In genomic region chr10:121261036-121261592, GRCm38 (mm10) we compare ENCODE assay signal across 25 mouse cellular contexts.
DNase-seq lines count a peak whose midpoint lies in the region; ATAC-seq and TF ChIP-seq lines count a peak whose summit lies in the region.
"Had no signal": no experiment of that assay in that cellular context is flagged by ENCODE, and none has a peak within 500 bp of the region (broad histone marks: within the 10 kb centered on the region; RNA-seq: fewer than 3 reads in every experiment).

No protein-coding gene starts in this region.

- TF ChIP-seq EP300 in lung, postnatal 0 days (IDR thresholded peaks at IDR 0.05) = no peak
- peak; percentile 75 for TF ChIP-seq EP300 in MEL (IDR thresholded peaks at IDR 0.05; ENCODE audit: low read depth in 1 of 2, low read length in 2 of 2)

- H3K27me3 ChIP-seq in lung, embryonic 14.5 days (ENCODE audit: insufficient read depth, low read length) = no peaks in the 10 kb centered on the region
- no peaks in the 10 kb centered on the region for H3K27me3 ChIP-seq in lung, postnatal 0 days (replicated peaks; ENCODE audit: insufficient read depth, low read length)
- H3K27me3 ChIP-seq in MEL (ENCODE audit: control insufficient read depth in 1 of 2, insufficient read depth in 2 of 2, low read length in 2 of 2) = no peaks in the 10 kb centered on the region
- H3K27me3 ChIP-seq: CH12.LX; embryonic facial prominence, embryonic 12.5 days; forebrain, embryonic 13.5 days; forebrain, embryonic 15.5 days; Patski had no signal

- no peak overlapping the region for H3K27ac ChIP-seq in lung, embryonic 14.5 days (ENCODE audit: low read depth)
- no peak overlapping the region for H3K27ac ChIP-seq in lung, postnatal 0 days (ENCODE audit: low read length)
- H3K27ac ChIP-seq in MEL (ENCODE audit: control insufficient read depth, low read depth, low read length) = peak overlapping the region; percentile 54
- H3K27ac ChIP-seq: embryonic facial prominence, embryonic 10.5 days; embryonic facial prominence, embryonic 12.5 days; forebrain, embryonic 13.5 days; forebrain, embryonic 15.5 days had no signal

- no peak overlapping the region for H3K4me2 ChIP-seq in lung, embryonic 14.5 days
- no peak overlapping the region for H3K4me2 ChIP-seq in lung, postnatal 0 days (replicated peaks; ENCODE audit: low read depth, low read length)
- H3K4me2 ChIP-seq: embryonic facial prominence, embryonic 12.5 days; forebrain, embryonic 13.5 days; forebrain, embryonic 15.5 days had no signal

- H3K9me3 ChIP-seq in lung, embryonic 14.5 days (ENCODE audit: low read depth, low read length) = no peaks in the 10 kb centered on the region
- no peaks in the 10 kb centered on the region for H3K9me3 ChIP-seq in lung, postnatal 0 days (ENCODE audit: low read length)
- no peaks in the 10 kb centered on the region for H3K9me3 ChIP-seq in MEL (replicated peaks; ENCODE audit: insufficient read depth, low read length)
- H3K9me3 ChIP-seq: embryonic facial prominence, embryonic 10.5 days; embryonic facial prominence, embryonic 12.5 days; forebrain, embryonic 13.5 days; forebrain, embryonic 15.5 days had no signal

- WGBS in lung, embryonic 14.5 days = 53% methylated on average over 6 of the region's 6 CpGs
- 59% methylated on average over 6 of the region's 6 CpGs for WGBS in lung, postnatal 0 days

- no peak overlapping the region for H3K4me3 ChIP-seq in lung, embryonic 14.5 days (ENCODE audit: low read depth, low read length)
- H3K4me3 ChIP-seq in lung, postnatal 0 days (ENCODE audit: low read depth, low read length) = no peak overlapping the region
- H3K4me3 ChIP-seq in MEL (ENCODE audit: control insufficient read depth in 1 of 2, insufficient read depth in 1 of 2, low read depth in 2 of 2, low read length in 2 of 2) = no peak overlapping the region
- H3K4me3 ChIP-seq: embryonic facial prominence, embryonic 10.5 days; embryonic facial prominence, embryonic 12.5 days; forebrain, embryonic 13.5 days; forebrain, embryonic 15.5 days had no signal

- no peak for TF ChIP-seq RAD21 in MEL (IDR thresholded peaks at IDR 0.05; ENCODE audit: low read depth, low read length)

- 0 out of 2 replicates have a peak, but pooled peaks have one; percentile 22 for ATAC-seq in lung, embryonic 14.5 days (ENCODE audit: insufficient read depth)
- ATAC-seq in lung, postnatal 0 days = no peak
- ATAC-seq: activated CD4-positive, CD25-positive, alpha-beta regulatory T cell, adult 4 months; CD4-positive, CD25-positive, alpha-beta regulatory T cell, adult 4 months; forebrain, embryonic 13.5 days; forebrain, embryonic 15.5 days; forebrain, postnatal 0 days; Patski had no signal

- DNase-seq in lung, embryonic 14.5 days = peak; percentile 55
- no peak for DNase-seq in lung, postnatal 0 days (ENCODE audit: low spot score)
- peak; percentile 57 for DNase-seq in lung, postnatal 10 days
- DNase-seq in lung, postnatal 36 days = no peak
- DNase-seq in MEL (ENCODE audit: low read depth, low spot score) = peak; percentile 85
- no peak for DNase-seq in thymus, postnatal 10 days (ENCODE audit: low spot score in 2 of 2)
- DNase-seq: adrenal gland, adult 8-10 months; adrenal gland, postnatal 14 days; adrenal gland, postnatal 36 days; B cell, adult 2 months; cerebellum, adult 11-12 months; cerebellum, adult 2 months; cerebellum, adult 9-10 months; cerebellum, postnatal 10 days; cerebellum, postnatal 25 days; forebrain, postnatal 0 days had no signal

- H3K4me1 ChIP-seq in lung, embryonic 14.5 days (ENCODE audit: insufficient read depth) = no peaks in the 10 kb centered on the region
- H3K4me1 ChIP-seq in lung, postnatal 0 days (ENCODE audit: insufficient read depth, low read depth, low read length) = no peaks in the 10 kb centered on the region
- peaks cover 2 to 31% of the 10 kb centered on the region in 2 experiments for H3K4me1 ChIP-seq in MEL (ENCODE audit: control insufficient read depth in 1 of 2, insufficient read depth in 2 of 2, low read length in 2 of 2)
- H3K4me1 ChIP-seq: embryonic facial prominence, embryonic 10.5 days; embryonic facial prominence, embryonic 12.5 days; forebrain, embryonic 13.5 days; forebrain, embryonic 15.5 days had no signal

- H3K79me2 ChIP-seq in MEL (ENCODE audit: control insufficient read depth, insufficient read depth, low read length, poor library complexity) = no peaks in the 10 kb centered on the region

- TF ChIP-seq POLR2A in MEL (IDR thresholded peaks at IDR 0.05; ENCODE audit: control insufficient read depth in 1 of 2, insufficient read depth in 1 of 2, low read depth in 1 of 2, low read length in 2 of 2, poor library complexity in 1 of 2) = no peak

- no peak for TF ChIP-seq CTCF in lung, embryonic 14.5 days (IDR thresholded peaks at IDR 0.05; ENCODE audit: low read depth)
- TF ChIP-seq CTCF in lung, postnatal 0 days (IDR thresholded peaks at IDR 0.05) = no peak
- TF ChIP-seq CTCF in MEL (IDR thresholded peaks at IDR 0.05 in 2 of 3, conservative IDR thresholded peaks at IDR 0.05 in 1 of 3; ENCODE audit: control insufficient read depth in 1 of 3, insufficient read depth in 1 of 3, low read depth in 2 of 3, low read length in 3 of 3, poor library complexity in 1 of 3, severe bottlenecking in 1 of 3) = no peak

- no peaks in the 10 kb centered on the region for H3K36me3 ChIP-seq in lung, embryonic 14.5 days (ENCODE audit: insufficient read depth)
- H3K36me3 ChIP-seq in lung, postnatal 0 days (ENCODE audit: insufficient read depth, low read length) = no peaks in the 10 kb centered on the region
- H3K36me3 ChIP-seq in MEL (ENCODE audit: control insufficient read depth in 1 of 2, insufficient read depth in 2 of 2, low read length in 2 of 2) = peaks cover 0 to 26% of the 10 kb centered on the region in 2 experiments; a peak in 2 of 4 replicates
- H3K36me3 ChIP-seq: embryonic facial prominence, embryonic 10.5 days; embryonic facial prominence, embryonic 12.5 days; G1E had no signal

- no peak overlapping the region for H3K9ac ChIP-seq in lung, embryonic 14.5 days
- H3K9ac ChIP-seq in lung, postnatal 0 days (replicated peaks; ENCODE audit: low read depth) = no peak overlapping the region
- no peak overlapping the region for H3K9ac ChIP-seq in MEL (ENCODE audit: control insufficient read depth, low read depth, low read length, poor library complexity, severe bottlenecking)
- H3K9ac ChIP-seq: embryonic facial prominence, embryonic 12.5 days; forebrain, embryonic 13.5 days; forebrain, embryonic 15.5 days; forebrain, postnatal 0 days had no signal

TF ChIP-seq in MEL, 35 proteins besides CTCF, POLR2A, EP300 and RAD21:
- TF ChIP-seq MYC (IDR thresholded peaks at IDR 0.05; ENCODE audit: low read depth, low read length) (peak; percentile 66), ZMIZ1 (IDR thresholded peaks at IDR 0.05; ENCODE audit: low read depth, low read length) (no peak), MAZ (IDR thresholded peaks at IDR 0.05; ENCODE audit: low read depth, low read length) (no peak), POLR2AphosphoS5 (IDR thresholded peaks at IDR 0.05; ENCODE audit: borderline replicate concordance, low read depth, low read length) (no peak), MEF2A (IDR thresholded peaks at IDR 0.05; ENCODE audit: extremely low read depth, insufficient replicate concordance, low read depth, low read length, poor library complexity, severe bottlenecking) (no peak), NELFE (IDR thresholded peaks at IDR 0.05; ENCODE audit: low read depth, low read length) (no peak), E2F4 (IDR thresholded peaks at IDR 0.05; ENCODE audit: borderline replicate concordance, low read depth, low read length) (no peak), MXI1 (IDR thresholded peaks at IDR 0.05; ENCODE audit: low read depth, low read length) (peak; percentile 42; the same call in 1 of the 2 replicates), TCF12 (IDR thresholded peaks at IDR 0.05; ENCODE audit: low read depth, low read length) (peak; percentile 74), BHLHE40 (IDR thresholded peaks at IDR 0.05; ENCODE audit: borderline replicate concordance, low read depth, low read length) (no peak), TBP (IDR thresholded peaks at IDR 0.05; ENCODE audit: low read depth, low read length) (no peak), HCFC1 (IDR thresholded peaks at IDR 0.05; ENCODE audit: low read depth, low read length) (no peak), MAFK (IDR thresholded peaks at IDR 0.05; ENCODE audit: borderline replicate concordance, low read depth, low read length) (no peak), ETS1 (IDR thresholded peaks at IDR 0.05; ENCODE audit: low read depth, low read length) (peak; percentile 62), JUND (IDR thresholded peaks at IDR 0.05; ENCODE audit: low read depth, low read length) (no peak), GATA1 (IDR thresholded peaks at IDR 0.05; ENCODE audit: low read depth, low read length) (peak; percentile 79), POLR2AphosphoS2 (IDR thresholded peaks at IDR 0.05; ENCODE audit: low read length) (no peak), RCOR1 (IDR thresholded peaks at IDR 0.05; ENCODE audit: low read depth, low read length) (peak; percentile 45; the same call in 1 of the 2 replicates), ZNF384 (IDR thresholded peaks at IDR 0.05; ENCODE audit: low read depth, low read length) (no peak), USF1 (IDR thresholded peaks at IDR 0.05; ENCODE audit: low read depth, low read length) (no peak), ZKSCAN1 (IDR thresholded peaks at IDR 0.05; ENCODE audit: low read depth, low read length) (no peak), MAX (IDR thresholded peaks at IDR 0.05; ENCODE audit: low read length) (peak; percentile 48; the same call in 1 of the 2 replicates), TAL1 (IDR thresholded peaks at IDR 0.05; ENCODE audit: low read length) (peak; percentile 77)
TF ChIP-seq in MEL: peak in this region for 8.

Comparison
In these comparisons a context has a peak if more than half of its experiments do, and no peak if none do; other contexts are left out.
1. DNase-seq: peak in lung, embryonic 14.5 days (single experiment), lung, postnatal 10 days (single experiment) and MEL (single experiment); none in lung, postnatal 0 days (single experiment), lung, postnatal 36 days (single experiment) and thymus, postnatal 10 days (0 of 2).